Mouse (Mus musculus): ENCODE data around the gene Spata1. TPM values are rescaled to one million over a fixed set of nuclear protein-coding genes. Genes with fewer than 3 reads are reported as not detected.

Spata1 gene
- polyA plus RNA-seq, 1 experiment from 2014 or later = 7.4 TPM

DNA sequence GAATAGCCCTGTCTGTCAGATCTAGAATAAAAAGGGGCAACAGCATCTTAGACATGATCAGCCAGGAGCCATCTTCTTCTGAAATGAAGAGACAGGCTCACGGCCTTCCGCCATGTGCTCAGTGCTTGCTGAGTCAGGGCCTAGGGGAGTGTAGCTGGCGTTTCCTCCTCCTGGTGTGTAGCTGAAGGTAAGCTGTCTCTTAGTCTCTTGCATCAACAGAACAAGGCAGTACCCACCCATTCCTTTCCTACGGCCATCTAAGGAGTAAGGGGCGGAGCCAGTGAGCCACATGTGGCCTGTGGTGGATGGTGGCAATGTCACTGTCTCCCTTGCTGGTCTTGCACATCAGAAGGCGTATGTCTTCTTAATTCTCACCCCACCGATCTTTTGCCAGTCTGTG lies 89.4 kb downstream of the Spata1 start:
- no peak for DNase-seq (ENCODE audit: low spot score)
- no peaks in the 10 kb centered on the region for H3K9me3 ChIP-seq (ENCODE audit: control insufficient read depth, low read length)
- WGBS = 84% methylated on average over 7 of the region's 7 CpGs

More for the DNA sequence above, 89.4 kb downstream of the Spata1 start:
- H3K27ac ChIP-seq (ENCODE audit: low read depth, low read length) = no peak overlapping the region
- no peak overlapping the region for H3K9ac ChIP-seq (ENCODE audit: low read depth, low read length)
- ATAC-seq (ENCODE audit: low FRiP score) = no peak
- no peaks in the 10 kb centered on the region for H3K27me3 ChIP-seq (ENCODE audit: control insufficient read depth, insufficient read depth, low read length)
- no peaks in the 10 kb centered on the region for H3K36me3 ChIP-seq (ENCODE audit: control insufficient read depth, insufficient read depth, low read length)
- peaks cover 5% of the 10 kb centered on the region for H3K4me1 ChIP-seq (replicated peaks; ENCODE audit: control insufficient read depth, insufficient read depth, low read length)
- H3K4me2 ChIP-seq (replicated peaks; ENCODE audit: low read depth, low read length) = no peak overlapping the region
- no peak overlapping the region for H3K4me3 ChIP-seq (ENCODE audit: low read depth, low read length)

Other genes starting within 250 kb of the Spata1 start
- gene Ssx2ip, start 95.1 kb downstream of the Spata1 start, polyA plus RNA-seq (2014; fragmentation: Nextera tagmentation; extraction: Ambion mirVana) = 25.1 and 28.0 TPM in 2 replicates
- 6.7 and 8.8 TPM in 2 replicates for gene Ctbs, start 50.0 kb downstream of the Spata1 start, polyA plus RNA-seq (2014; fragmentation: Nextera tagmentation; extraction: Ambion mirVana)
- 1,010 and 1,042 TPM in 2 replicates for gene Gng5, start 54 bp upstream of the Spata1 start, polyA plus RNA-seq (2014; fragmentation: Nextera tagmentation; extraction: Ambion mirVana)
- 75.2 and 79.4 TPM in 2 replicates for gene Rpf1, start 21.7 kb upstream of the Spata1 start, polyA plus RNA-seq (2014; fragmentation: Nextera tagmentation; extraction: Ambion mirVana)
- gene Uox, start 70.7 kb upstream of the Spata1 start, polyA plus RNA-seq (2014; fragmentation: Nextera tagmentation; extraction: Ambion mirVana) = not detected in 2 replicates
- not detected in 2 replicates for gene Dnase2b, start 115.8 kb upstream of the Spata1 start, polyA plus RNA-seq (2014; fragmentation: Nextera tagmentation; extraction: Ambion mirVana)
- not detected in 2 replicates for gene 4930503B20Rik, start 151.6 kb upstream of the Spata1 start, polyA plus RNA-seq (2014; fragmentation: Nextera tagmentation; extraction: Ambion mirVana)
- gene Samd13, start 185.8 kb upstream of the Spata1 start, polyA plus RNA-seq (2014; fragmentation: Nextera tagmentation; extraction: Ambion mirVana) = 0.56 and 0.60 TPM in 2 replicates